Mouse (Mus musculus): Measurements from ENCODE around the gene Vmn1r1. TPM values are rescaled to one million over a fixed set of nuclear protein-coding genes. Genes with fewer than 3 reads are reported as not detected.
A peak's percentile ranks its signal among the peaks of the same experiment; 100 is the strongest.

The Vmn1r1 gene
- total RNA-seq, 2 experiments from 2014 or later = not detected

GRCm38 (mm10) chr1:182137204-182138125, 26.8 kb downstream of the Vmn1r1 start:
- no peak for DNase-seq

GRCm38 (mm10) chr1:182130830-182131229, 33.5 kb downstream of the Vmn1r1 start:
- DNase-seq = peak in 1 of 2 experiments; percentile 23

GRCm38 (mm10) chr1:182124924-182125368, 39.3 kb downstream of the Vmn1r1 start:
- DNase-seq = peak; percentile 81 to 87

GRCm38 (mm10) chr1:182124506-182124905, 39.8 kb downstream of the Vmn1r1 start, which contains the start of gene Srp9:
Gene Srp9, plus strand, starts transcription at chr1:182124737.
- peak; percentile 98 for DNase-seq

- DNase-seq = no peak
Observed at GRCm38 (mm10) chr1:182122413-182122812, 41.9 kb downstream of the Vmn1r1 start.

GRCm38 (mm10) chr1:182115651-182116408, 48.5 kb downstream of the Vmn1r1 start:
- peak in 1 of 2 experiments; percentile 42 for DNase-seq

GRCm38 (mm10) chr1:182115197-182115596, 49.1 kb downstream of the Vmn1r1 start:
- peak; percentile 29 to 67 for DNase-seq

GRCm38 (mm10) chr1:182113587-182114500, 50.4 kb downstream of the Vmn1r1 start:
- DNase-seq = no peak

- DNase-seq = no peak
Observed at GRCm38 (mm10) chr1:182113131-182113530, 51.2 kb downstream of the Vmn1r1 start.

GRCm38 (mm10) chr1:182112385-182112784, 51.9 kb downstream of the Vmn1r1 start:
- no peak for DNase-seq

- peak; percentile 42 to 43 for DNase-seq
Observed at GRCm38 (mm10) chr1:182111386-182112317, 52.6 kb downstream of the Vmn1r1 start.

- peak; percentile 51 to 68 for DNase-seq
Observed at GRCm38 (mm10) chr1:182110708-182111385, 53.4 kb downstream of the Vmn1r1 start.

GRCm38 (mm10) chr1:182110185-182110584, 54.1 kb downstream of the Vmn1r1 start:
- no peak for DNase-seq

- peak; percentile 75 to 78 for DNase-seq
Observed at GRCm38 (mm10) chr1:182108397-182109099, 55.7 kb downstream of the Vmn1r1 start.

- DNase-seq = peak; percentile 49 to 56
Observed at GRCm38 (mm10) chr1:182107251-182107650, 57.0 kb downstream of the Vmn1r1 start.

- no peak for DNase-seq
Observed at GRCm38 (mm10) chr1:182105023-182105422, 59.3 kb downstream of the Vmn1r1 start.
